Mouse (Mus musculus) midbrain, embryonic 15.5 days (tissue): ENCODE measurements around the gene Sgms2. TPM values are rescaled to one million over a fixed set of nuclear protein-coding genes. Genes with fewer than 3 reads are reported as not detected.
A peak's percentile ranks its signal among the peaks of the same experiment; 100 is the strongest.

Experiments
- ATAC-seq: fragments of 200-750 bp; cut with Nextera tagmentation; replicated peaks from 2 replicates; pipeline ENCODE4 v1.8.0; 2017; ENCODE audit warnings: moderate TSS enrichment
- H3K27ac ChIP-seq: fragments of 300-500 bp; sonication (generic); 2 replicates; pipeline ENCODE4 v1.5.1; 2015; ENCODE audit warnings: mild to moderate bottlenecking, inconsistent platforms
- H3K27me3 ChIP-seq: fragments of 300-500 bp; sonication (generic); replicated peaks from 2 replicates; pipeline ENCODE4 v1.6.1; 2015; ENCODE audit warnings: inconsistent platforms
- H3K36me3 ChIP-seq: fragments of 300-500 bp; sonication (generic); replicated peaks from 2 replicates; pipeline ENCODE4 v1.6.1; 2015; ENCODE audit warnings: inconsistent platforms
- H3K4me1 ChIP-seq: fragments of 300-500 bp; sonication (generic); 2 replicates; pipeline ENCODE4 v1.6.1; 2015; ENCODE audit warnings: inconsistent platforms
- H3K4me2 ChIP-seq: fragments of 300-500 bp; sonication (generic); 2 replicates; pipeline ENCODE4 v1.6.1; 2015; ENCODE audit warnings: inconsistent platforms, mild to moderate bottlenecking, moderate library complexity
- H3K4me3 ChIP-seq: fragments of 300-500 bp; sonication (generic); 2 replicates; pipeline ENCODE4 v1.5.1; 2015; ENCODE audit warnings: mild to moderate bottlenecking, inconsistent platforms
- H3K9ac ChIP-seq: fragments of 300-500 bp; sonication (generic); 2 replicates; pipeline ENCODE4 v1.6.1; 2015; ENCODE audit warnings: mild to moderate bottlenecking, inconsistent platforms
- H3K9me3 ChIP-seq: fragments of 300-500 bp; sonication (generic); 2 replicates; pipeline ENCODE4 v1.6.1; 2016; ENCODE audit warnings: inconsistent platforms
- WGBS: fragments of 180-500 bp; shearing (Covaris S2); methylation state at CpG from one replicate; pipeline ENCODE4 v1.1.7; 2015; ENCODE audit warnings: mixed read lengths; 5-methylcytosine and 5-hydroxymethylcytosine counted together
- polyA plus RNA-seq: library from polyadenylated mRNA; unstranded; fragments of >200 nt; fragmentation: Nextera tagmentation; extraction: Ambion mirVana; gene quantifications from 2 replicates; pipeline ENCODE4 v1.2.1, GENCODE M21; 2015

The Sgms2 gene
- polyA plus RNA-seq, 1 experiment from 2014 or later, result 1.4 TPM

- Histone ChIP-seq H3K27ac (no peak overlapping the region), H3K4me2 (no peak overlapping the region), H3K9ac (no peak overlapping the region), H3K9me3 (no peaks in the 10 kb centered on the region), H3K4me1 (no peaks in the 10 kb centered on the region), H3K4me3 (no peak overlapping the region), H3K27me3 (no peaks in the 10 kb centered on the region), H3K36me3 (no peaks in the 10 kb centered on the region)
- ATAC-seq, result no peak
- WGBS, result 56% methylated on average over 10 of the region's 10 CpGs
Observed at GRCm38 (mm10) chr3:131501677-131502370, 10.6 kb upstream of the Sgms2 start.

- no peak for ATAC-seq
- 90% methylated on average over 6 of the region's 6 CpGs for WGBS
Observed at GRCm38 (mm10) chr3:131499651-131500050, 8.4 kb upstream of the Sgms2 start.

GRCm38 (mm10) chr3:131496506-131497122 lies 5.4 kb upstream of the Sgms2 start:
- Histone ChIP-seq H3K4me3 (no peak overlapping the region), H3K27ac (no peak overlapping the region), H3K27me3 (peaks cover 14% of the 10 kb centered on the region), H3K9ac (no peak overlapping the region), H3K9me3 (no peaks in the 10 kb centered on the region), H3K36me3 (no peaks in the 10 kb centered on the region), H3K4me2 (no peak overlapping the region), H3K4me1 (no peaks in the 10 kb centered on the region)
- WGBS, result 49% methylated on average over 10 of the region's 10 CpGs
- ATAC-seq, result no peak

More at GRCm38 (mm10) chr3:131499651-131500050, 8.4 kb upstream of the Sgms2 start:
- Histone ChIP-seq H3K27ac (no peak overlapping the region), H3K27me3 (no peaks in the 10 kb centered on the region), H3K36me3 (no peaks in the 10 kb centered on the region), H3K4me1 (no peaks in the 10 kb centered on the region), H3K9ac (no peak overlapping the region), H3K4me3 (no peak overlapping the region), H3K9me3 (no peaks in the 10 kb centered on the region), H3K4me2 (no peak overlapping the region)

- Histone ChIP-seq H3K4me3 (no peak overlapping the region), H3K4me1 (peaks cover 7% of the 10 kb centered on the region), H3K9ac (no peak overlapping the region), H3K9me3 (no peaks in the 10 kb centered on the region), H3K27me3 (peaks cover 26% of the 10 kb centered on the region), H3K27ac (no peak overlapping the region), H3K36me3 (no peaks in the 10 kb centered on the region), H3K4me2 (no peak overlapping the region)
- no peak for ATAC-seq
- 71% methylated on average over 1 of the region's 1 CpGs for WGBS
Observed at GRCm38 (mm10) chr3:131495076-131495475, 3.9 kb upstream of the Sgms2 start.

GRCm38 (mm10) chr3:131493194-131493593 lies 2.0 kb upstream of the Sgms2 start:
- WGBS, result 78% methylated on average over 6 of the region's 6 CpGs
- no peak overlapping the region for H3K4me2 ChIP-seq
- no peak overlapping the region for H3K9ac ChIP-seq
- peaks cover 30% of the 10 kb centered on the region for H3K27me3 ChIP-seq
- no peak for ATAC-seq
- peaks cover 13% of the 10 kb centered on the region for H3K4me1 ChIP-seq
- H3K36me3 ChIP-seq, result no peaks in the 10 kb centered on the region
- no peaks in the 10 kb centered on the region for H3K9me3 ChIP-seq
- H3K4me3 ChIP-seq, result no peak overlapping the region
- H3K27ac ChIP-seq, result no peak overlapping the region

DNA sequence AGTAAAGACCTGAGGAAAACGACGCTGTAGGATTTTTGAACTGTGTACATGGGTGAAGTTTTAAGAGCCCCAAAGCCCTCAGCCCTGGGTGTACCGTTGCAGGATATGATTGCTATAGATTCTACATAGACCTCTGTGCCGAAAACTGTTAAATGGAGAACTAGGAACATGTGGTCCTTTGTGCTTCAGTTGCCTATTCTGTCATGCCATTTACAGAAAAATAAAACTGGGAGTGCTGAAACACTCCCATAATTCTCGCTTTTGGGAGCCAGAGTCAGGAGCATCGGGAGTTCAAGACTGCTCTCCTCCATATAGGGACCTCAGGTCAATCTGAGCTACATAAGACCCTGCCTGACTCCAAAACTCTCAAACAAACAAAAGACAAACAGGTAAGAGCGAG lies 769 bp upstream of the Sgms2 start:
- Histone ChIP-seq H3K9ac (no peak overlapping the region), H3K4me1 (peaks cover 13% of the 10 kb centered on the region), H3K27me3 (peaks cover 38% of the 10 kb centered on the region), H3K36me3 (no peaks in the 10 kb centered on the region), H3K4me2 (no peak overlapping the region), H3K27ac (no peak overlapping the region), H3K4me3 (no peak overlapping the region), H3K9me3 (no peaks in the 10 kb centered on the region)
- no peak for ATAC-seq
- WGBS, result 94% methylated on average over 7 of the region's 7 CpGs

GRCm38 (mm10) chr3:131490143-131490908 lies 885 bp downstream of the Sgms2 start:
- H3K36me3 ChIP-seq, result no peaks in the 10 kb centered on the region
- H3K9ac ChIP-seq, result peak overlapping the region; percentile 58
- peaks cover 38% of the 10 kb centered on the region for H3K27me3 ChIP-seq
- peak overlapping the region; percentile 98 for H3K4me2 ChIP-seq
- peak overlapping the region; percentile 59 for H3K4me3 ChIP-seq
- under 1% methylated on average over 70 of the region's 78 CpGs for WGBS
- H3K4me1 ChIP-seq, result peaks cover 13% of the 10 kb centered on the region
- ATAC-seq, result peak; percentile 93
- H3K9me3 ChIP-seq, result no peaks in the 10 kb centered on the region
- H3K27ac ChIP-seq, result no peak overlapping the region

- peak; percentile 89 for ATAC-seq
- peak overlapping the region; percentile 59 for H3K4me3 ChIP-seq
- WGBS, result under 1% methylated on average over 36 of the region's 36 CpGs
- H3K9me3 ChIP-seq, result no peaks in the 10 kb centered on the region
- peaks cover 38% of the 10 kb centered on the region for H3K27me3 ChIP-seq
- peak overlapping the region; percentile 58 for H3K9ac ChIP-seq
- H3K4me2 ChIP-seq, result peak overlapping the region; percentile 98
- no peak overlapping the region for H3K27ac ChIP-seq
- H3K4me1 ChIP-seq, result peaks cover 13% of the 10 kb centered on the region
- no peaks in the 10 kb centered on the region for H3K36me3 ChIP-seq
Observed at GRCm38 (mm10) chr3:131489657-131490142, 1.5 kb downstream of the Sgms2 start.

DNA sequence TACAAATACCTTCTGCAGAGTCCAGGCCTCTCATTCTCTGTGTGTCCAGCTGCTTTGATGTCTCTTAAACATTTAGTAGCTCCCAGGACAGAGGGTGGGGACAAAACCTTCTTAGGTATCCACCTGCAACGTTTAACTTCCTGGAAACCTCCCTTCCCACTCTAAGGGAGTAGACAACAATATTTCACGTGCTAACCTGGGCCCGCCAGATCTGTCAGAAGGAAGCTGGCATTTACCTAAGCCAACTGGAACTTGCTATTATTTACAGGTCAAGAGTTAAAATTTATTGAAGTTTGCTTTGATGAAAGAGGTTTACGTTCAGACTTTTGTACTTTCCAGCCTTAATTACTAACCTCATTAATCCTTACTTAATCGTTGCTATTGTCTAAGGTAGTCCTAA lies 2.2 kb downstream of the Sgms2 start:
- no peak overlapping the region for H3K9ac ChIP-seq
- H3K9me3 ChIP-seq, result no peaks in the 10 kb centered on the region
- H3K27me3 ChIP-seq, result peaks cover 38% of the 10 kb centered on the region
- no peak for ATAC-seq
- H3K4me1 ChIP-seq, result peaks cover 13% of the 10 kb centered on the region
- H3K4me3 ChIP-seq, result peak overlapping the region; percentile 59; the same call in 1 of the 2 replicates
- WGBS, result 31% methylated on average over 5 of the region's 5 CpGs
- H3K27ac ChIP-seq, result no peak overlapping the region
- H3K36me3 ChIP-seq, result no peaks in the 10 kb centered on the region
- no peak overlapping the region; the same call in 1 of the 2 replicates for H3K4me2 ChIP-seq

GRCm38 (mm10) chr3:131488403-131488802 lies 2.8 kb downstream of the Sgms2 start:
- 71% methylated on average over 9 of the region's 9 CpGs for WGBS
- Histone ChIP-seq H3K9ac (no peak overlapping the region), H3K9me3 (no peaks in the 10 kb centered on the region), H3K27ac (no peak overlapping the region), H3K4me1 (peaks cover 13% of the 10 kb centered on the region), H3K36me3 (no peaks in the 10 kb centered on the region), H3K4me2 (no peak overlapping the region), H3K4me3 (no peak overlapping the region), H3K27me3 (peaks cover 38% of the 10 kb centered on the region)
- ATAC-seq, result no peak

DNA sequence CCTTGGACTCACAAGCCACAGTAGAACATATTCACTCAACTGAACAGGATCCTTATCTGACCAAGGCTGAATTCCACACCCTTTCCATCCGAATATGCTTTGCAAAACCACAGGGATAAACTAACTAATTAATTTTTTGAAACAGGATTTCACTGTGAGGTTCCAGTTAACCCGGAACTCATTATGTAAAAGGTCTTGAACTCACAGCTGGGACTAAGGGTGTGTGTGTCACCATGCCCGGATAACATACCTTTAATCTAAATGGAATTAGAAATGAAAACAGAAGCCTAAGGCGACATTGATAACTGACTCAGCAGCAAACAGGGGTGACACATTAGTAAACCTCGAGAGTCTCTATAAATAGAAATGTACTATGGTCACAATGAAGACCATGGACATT lies 5.8 kb downstream of the Sgms2 start:
- no peaks in the 10 kb centered on the region for H3K36me3 ChIP-seq
- no peak overlapping the region for H3K27ac ChIP-seq
- no peak overlapping the region for H3K4me2 ChIP-seq
- WGBS, result 48% methylated on average over 5 of the region's 5 CpGs
- no peak overlapping the region for H3K9ac ChIP-seq
- peaks cover 12% of the 10 kb centered on the region for H3K27me3 ChIP-seq
- no peak for ATAC-seq
- H3K4me1 ChIP-seq, result peaks cover 7% of the 10 kb centered on the region
- H3K9me3 ChIP-seq, result no peaks in the 10 kb centered on the region
- H3K4me3 ChIP-seq, result no peak overlapping the region

DNA sequence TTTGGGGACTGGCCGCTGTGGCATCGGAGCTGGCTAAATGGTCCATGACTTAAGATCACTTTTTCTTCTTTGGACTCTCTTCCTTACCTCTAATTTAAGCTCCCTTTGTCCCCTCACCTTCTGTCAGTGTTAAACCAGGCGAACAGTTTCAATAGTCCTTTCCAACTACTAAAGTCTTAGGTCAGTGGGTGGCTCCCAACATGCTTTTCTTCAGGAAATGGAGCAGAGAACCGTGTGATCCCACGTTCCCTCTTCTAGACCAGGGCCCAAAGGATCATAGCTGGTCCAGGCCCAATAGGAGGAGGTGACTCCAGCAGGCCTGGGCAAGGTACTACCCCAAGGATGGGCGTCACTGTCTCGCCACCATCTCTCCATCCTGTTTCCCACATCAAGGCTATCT lies 7.6 kb downstream of the Sgms2 start:
- Histone ChIP-seq H3K4me1 (no peaks in the 10 kb centered on the region), H3K27ac (no peak overlapping the region), H3K4me2 (no peak overlapping the region), H3K9ac (no peak overlapping the region), H3K27me3 (peaks cover 12% of the 10 kb centered on the region), H3K4me3 (no peak overlapping the region), H3K9me3 (no peaks in the 10 kb centered on the region), H3K36me3 (no peaks in the 10 kb centered on the region)
- ATAC-seq, result no peak
- 70% methylated on average over 7 of the region's 7 CpGs for WGBS
